Mouse (Mus musculus) lung, embryonic 14.5 days (tissue): ENCODE data around the gene Lrrc75a. TPM values are rescaled to one million over a fixed set of nuclear protein-coding genes. Genes with fewer than 3 reads are reported as not detected.

Experiments used
- ATAC-seq: fragments of 200-750 bp; cut with Nextera tagmentation; 2 replicates; pipeline ENCODE4 v1.8.0; 2017; ENCODE audit warnings: mild to moderate bottlenecking, moderate TSS enrichment, moderate library complexity; ENCODE audit not compliant: insufficient read depth
- DNase-seq: peaks from one replicate; pipeline ENCODE4 v3.0.0-alpha.2; 2015
- H3K27ac ChIP-seq: fragments of 300-500 bp; sonication (generic); 2 replicates; pipeline ENCODE4 v1.5.1; 2014; ENCODE audit warnings: low read depth, mild to moderate bottlenecking, moderate library complexity
- H3K27me3 ChIP-seq: fragments of 300-500 bp; sonication (generic); 2 replicates; pipeline ENCODE4 v1.6.1; 2014; ENCODE audit warnings: low read length, control low read depth; ENCODE audit not compliant: insufficient read depth
- H3K36me3 ChIP-seq: fragments of 300-500 bp; sonication (generic); 2 replicates; pipeline ENCODE4 v1.6.1; 2014; ENCODE audit warnings: control low read depth; ENCODE audit not compliant: insufficient read depth
- H3K4me1 ChIP-seq: fragments of 300-500 bp; sonication (generic); 2 replicates; pipeline ENCODE4 v1.6.1; 2014; ENCODE audit warnings: antibody characterized with exemption, control low read depth; ENCODE audit not compliant: insufficient read depth
- H3K4me2 ChIP-seq: fragments of 300-500 bp; sonication (generic); 2 replicates; pipeline ENCODE4 v1.6.1; 2014; ENCODE audit warnings: mild to moderate bottlenecking
- H3K4me3 ChIP-seq: fragments of 300-500 bp; sonication (generic); 2 replicates; pipeline ENCODE4 v1.5.1; 2014; ENCODE audit warnings: low read depth, low read length
- H3K9ac ChIP-seq: fragments of 300-500 bp; sonication (generic); 2 replicates; pipeline ENCODE4 v1.6.1; 2014
- H3K9me3 ChIP-seq: fragments of 300-500 bp; sonication (generic); 2 replicates; pipeline ENCODE4 v1.6.1; 2016; ENCODE audit warnings: low read depth, low read length, control low read depth
- CTCF ChIP-seq: IDR thresholded peaks from 2 replicates; pipeline ENCODE4 v1.5.1; 2016; ENCODE audit warnings: antibody characterized with exemption, low read depth
- WGBS: fragments of 180-500 bp; shearing (Covaris S2); extraction: QIAGEN DNeasy Blood & Tissue Kit; methylation state at CpG from one replicate; pipeline ENCODE4 v1.1.7; 2014; 5-methylcytosine and 5-hydroxymethylcytosine counted together
- polyA plus RNA-seq: library from polyadenylated mRNA; unstranded; fragments of >200 nt; fragmentation: Nextera tagmentation; extraction: Ambion mirVana; gene quantifications from 2 replicates; pipeline ENCODE4 v1.2.1, GENCODE M21; 2014

Gene Lrrc75a
- polyA plus RNA-seq, 1 experiment from 2014 or later = 16.4 TPM

DNA sequence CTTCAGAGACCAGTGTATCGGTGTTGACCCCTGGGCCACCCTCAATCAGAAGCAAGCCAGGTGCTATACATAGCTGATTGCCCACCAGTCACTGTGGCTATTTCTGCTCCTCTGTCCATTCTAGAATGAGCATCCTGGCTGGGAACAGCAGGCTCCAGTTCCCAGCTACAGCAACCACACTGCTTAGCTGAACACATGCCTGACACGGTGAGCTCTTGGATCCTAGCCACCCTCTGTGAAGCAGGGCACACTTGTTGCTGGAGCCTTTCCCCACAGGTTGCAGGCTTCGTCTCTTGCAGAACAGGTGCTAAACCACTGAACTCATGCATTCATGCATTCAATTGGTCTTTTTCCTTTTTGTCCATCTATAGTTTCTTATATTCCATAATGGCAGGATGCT is 7.9 kb downstream of the Lrrc75a start:
- no peak overlapping the region for H3K9ac ChIP-seq
- ATAC-seq (no peak), DNase-seq (no peak)
- peaks cover 26% of the 10 kb centered on the region for H3K4me1 ChIP-seq
- H3K27ac ChIP-seq = no peak overlapping the region
- no peaks in the 10 kb centered on the region for H3K36me3 ChIP-seq
- H3K4me2 ChIP-seq = no peak overlapping the region
- TF ChIP-seq CTCF = no peak
- no peaks in the 10 kb centered on the region for H3K9me3 ChIP-seq
- WGBS = 60% methylated on average over 3 of the region's 3 CpGs
- no peaks in the 10 kb centered on the region for H3K27me3 ChIP-seq
- H3K4me3 ChIP-seq = no peak overlapping the region

DNA sequence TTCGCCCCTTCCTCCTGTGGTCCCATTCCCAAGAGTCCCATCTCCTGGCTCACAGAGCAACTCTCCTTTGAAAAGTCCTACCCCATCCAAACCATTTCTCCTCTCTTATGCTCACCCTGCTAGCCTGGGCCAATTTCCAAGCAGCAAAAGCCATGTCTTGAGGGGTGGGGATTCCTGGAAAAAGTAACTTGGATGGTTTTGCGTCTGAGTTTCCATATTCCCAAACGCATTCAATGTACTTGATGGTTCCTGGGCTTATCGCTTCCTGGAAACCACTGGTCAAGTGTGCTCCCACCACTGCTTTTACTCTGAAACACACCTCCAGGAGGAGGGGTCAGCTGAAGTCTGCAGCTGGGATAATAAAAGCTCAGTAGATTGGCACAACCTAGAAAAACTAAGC is 9.9 kb downstream of the Lrrc75a start:
- Histone ChIP-seq H3K4me1 (peaks cover 11% of the 10 kb centered on the region), H3K9ac (no peak overlapping the region), H3K4me3 (no peak overlapping the region), H3K9me3 (no peaks in the 10 kb centered on the region), H3K27me3 (no peaks in the 10 kb centered on the region), H3K4me2 (no peak overlapping the region), H3K27ac (no peak overlapping the region), H3K36me3 (no peaks in the 10 kb centered on the region)
- WGBS = 88% methylated on average over 4 of the region's 4 CpGs
- TF ChIP-seq CTCF = no peak
- no peak for ATAC-seq
- no peak for DNase-seq

DNA sequence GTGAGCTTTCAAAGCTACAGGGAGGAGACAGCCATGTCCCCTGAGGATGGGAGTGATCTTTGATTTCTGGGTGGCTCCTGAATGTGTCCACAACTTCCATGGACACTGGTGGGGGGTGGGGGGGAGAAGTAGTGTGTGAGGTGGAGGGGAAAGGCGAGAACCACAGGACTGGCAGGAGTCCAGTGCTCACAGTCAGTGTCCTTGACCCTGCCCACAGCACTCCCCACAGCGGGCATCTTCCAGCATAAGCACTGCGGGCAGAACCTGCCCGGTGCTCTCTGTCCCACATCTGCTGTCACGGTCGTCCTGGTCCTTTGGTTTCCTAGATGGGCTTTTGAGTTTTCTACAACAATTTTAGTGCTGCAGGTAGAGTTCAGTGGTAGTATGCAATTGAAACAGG is 10.5 kb downstream of the Lrrc75a start:
- DNase-seq (no peak), ATAC-seq (no peak)
- no peak overlapping the region for H3K27ac ChIP-seq
- H3K27me3 ChIP-seq = no peaks in the 10 kb centered on the region
- no peak overlapping the region for H3K4me3 ChIP-seq
- TF ChIP-seq CTCF = no peak
- no peak overlapping the region for H3K9ac ChIP-seq
- H3K4me2 ChIP-seq = no peak overlapping the region
- WGBS = 80% methylated on average over 6 of the region's 6 CpGs
- H3K4me1 ChIP-seq = peaks cover 7% of the 10 kb centered on the region
- H3K36me3 ChIP-seq = no peaks in the 10 kb centered on the region
- no peaks in the 10 kb centered on the region for H3K9me3 ChIP-seq

- Histone ChIP-seq H3K36me3 (no peaks in the 10 kb centered on the region), H3K9ac (no peak overlapping the region), H3K9me3 (no peaks in the 10 kb centered on the region), H3K4me2 (no peak overlapping the region), H3K4me1 (peaks cover 7% of the 10 kb centered on the region), H3K27me3 (no peaks in the 10 kb centered on the region), H3K4me3 (no peak overlapping the region), H3K27ac (0 out of 2 replicates have a peak overlapping the region, but pooled peaks have one; percentile 25)
- 67% methylated on average over 5 of the region's 5 CpGs for WGBS
- DNase-seq (no peak), ATAC-seq (no peak)
- TF ChIP-seq CTCF = no peak
Measured at GRCm38 (mm10) chr11:62637401-62637800, 10.9 kb downstream of the Lrrc75a start.

- Histone ChIP-seq H3K4me1 (peaks cover 7% of the 10 kb centered on the region), H3K4me3 (no peak overlapping the region), H3K9ac (no peak overlapping the region), H3K36me3 (no peaks in the 10 kb centered on the region), H3K9me3 (no peaks in the 10 kb centered on the region), H3K27ac (peak overlapping the region; percentile 25; the same call in 1 of the 2 replicates), H3K27me3 (no peaks in the 10 kb centered on the region), H3K4me2 (no peak overlapping the region)
- DNase-seq (peak; percentile 48), ATAC-seq (peak; percentile 68)
- TF ChIP-seq CTCF = no peak
- 68% methylated on average over 3 of the region's 3 CpGs for WGBS
Measured at GRCm38 (mm10) chr11:62636840-62637221, 11.5 kb downstream of the Lrrc75a start.

DNA sequence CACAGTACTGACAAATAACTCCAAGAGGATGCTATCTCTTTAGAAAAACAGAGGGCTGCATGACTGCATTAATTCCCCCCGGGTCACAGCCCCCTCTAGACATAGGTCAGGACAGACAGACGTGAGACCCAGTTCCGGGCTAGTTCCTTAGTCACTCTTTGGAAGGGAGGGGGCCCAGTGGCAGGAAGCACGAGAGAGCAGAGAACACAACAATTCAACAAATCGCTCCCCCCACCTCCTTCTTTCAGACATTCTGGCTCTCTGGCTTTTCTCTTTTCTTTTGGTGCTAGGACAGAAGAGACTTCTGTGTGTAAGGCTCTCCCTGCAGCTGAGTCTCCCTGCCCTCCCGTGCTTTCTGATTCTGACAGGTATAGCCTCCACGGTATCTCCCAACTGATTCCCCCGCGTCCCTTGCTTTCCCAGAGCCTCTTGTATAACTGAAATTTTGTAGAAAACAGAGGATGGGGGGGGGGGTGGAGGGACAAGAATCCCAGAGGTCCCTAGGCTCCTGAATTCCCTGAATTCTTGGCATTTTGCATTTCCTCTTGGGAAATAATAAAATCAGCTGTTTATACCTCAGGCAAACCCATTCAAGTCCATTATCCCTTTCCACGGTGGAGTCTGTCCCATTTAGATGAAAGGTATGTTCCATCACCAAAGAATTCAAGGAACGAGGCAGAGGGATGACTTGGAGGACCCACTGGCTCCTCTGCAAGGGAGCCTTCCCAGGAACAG is 12.1 kb downstream of the Lrrc75a start:
- Histone ChIP-seq H3K27me3 (no peaks in the 10 kb centered on the region), H3K9me3 (no peaks in the 10 kb centered on the region), H3K4me2 (no peak overlapping the region), H3K27ac (no peak overlapping the region; the same call in 1 of the 2 replicates), H3K4me1 (peaks cover 7% of the 10 kb centered on the region), H3K36me3 (no peaks in the 10 kb centered on the region), H3K9ac (no peak overlapping the region), H3K4me3 (no peak overlapping the region)
- 62% methylated on average over 11 of the region's 11 CpGs for WGBS
- TF ChIP-seq CTCF = no peak
- no peak for ATAC-seq
- DNase-seq = no peak

DNA sequence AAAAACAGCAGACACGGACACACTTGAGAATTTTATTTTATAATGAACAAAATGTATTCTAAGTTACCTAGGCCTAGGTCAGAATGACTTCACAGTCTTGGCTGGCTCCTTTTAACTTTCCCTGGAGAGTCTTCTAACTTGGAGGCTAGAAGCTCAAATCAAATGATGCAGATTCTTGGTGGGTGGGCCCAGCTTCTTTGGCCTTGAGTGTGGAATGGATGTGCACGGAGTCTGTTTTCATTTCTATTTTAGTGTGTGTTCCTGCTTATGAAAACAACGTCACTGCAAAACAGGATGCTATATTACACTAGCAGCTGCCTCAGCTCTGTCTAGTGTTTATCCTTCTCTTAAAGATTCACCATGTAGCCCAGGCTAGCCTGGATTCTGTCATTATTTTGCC is 12.9 kb downstream of the Lrrc75a start:
- Histone ChIP-seq H3K9ac (no peak overlapping the region), H3K4me2 (no peak overlapping the region), H3K36me3 (no peaks in the 10 kb centered on the region), H3K4me3 (no peak overlapping the region), H3K9me3 (no peaks in the 10 kb centered on the region), H3K27ac (no peak overlapping the region), H3K27me3 (no peaks in the 10 kb centered on the region), H3K4me1 (peaks cover 8% of the 10 kb centered on the region)
- peak; percentile 48 for DNase-seq
- TF ChIP-seq CTCF = no peak
- whole genome bisulfite sequencing = 44% methylated on average over 3 of the region's 3 CpGs
- ATAC-seq = no peak

- Histone ChIP-seq H3K36me3 (no peaks in the 10 kb centered on the region), H3K9ac (no peak overlapping the region), H3K4me3 (no peak overlapping the region), H3K9me3 (no peaks in the 10 kb centered on the region), H3K27me3 (no peaks in the 10 kb centered on the region), H3K4me1 (peaks cover 18% of the 10 kb centered on the region), H3K27ac (no peak overlapping the region), H3K4me2 (no peak overlapping the region)
- DNase-seq = no peak
- TF ChIP-seq CTCF = no peak
- WGBS = 47% methylated on average over 4 of the region's 4 CpGs
- ATAC-seq = no peak
Measured at GRCm38 (mm10) chr11:62631138-62631537, 17.2 kb downstream of the Lrrc75a start.
